Mouse (Mus musculus): ENCODE measurements around the gene Cadm2.

- TF ChIP-seq CTCF (IDR thresholded peaks at IDR 0.05; ENCODE audit: extremely low read depth, insufficient read depth, insufficient read length, insufficient replicate concordance): no peak
- no peak for TF ChIP-seq POLR2A (IDR thresholded peaks at IDR 0.05; ENCODE audit: low read depth, low read length)
Observed at GRCm38 (mm10) chr16:67436301-67436700, 184.4 kb downstream of the Cadm2 start.
